Mouse (Mus musculus): ENCODE results near the gene Lrba.

DNA sequence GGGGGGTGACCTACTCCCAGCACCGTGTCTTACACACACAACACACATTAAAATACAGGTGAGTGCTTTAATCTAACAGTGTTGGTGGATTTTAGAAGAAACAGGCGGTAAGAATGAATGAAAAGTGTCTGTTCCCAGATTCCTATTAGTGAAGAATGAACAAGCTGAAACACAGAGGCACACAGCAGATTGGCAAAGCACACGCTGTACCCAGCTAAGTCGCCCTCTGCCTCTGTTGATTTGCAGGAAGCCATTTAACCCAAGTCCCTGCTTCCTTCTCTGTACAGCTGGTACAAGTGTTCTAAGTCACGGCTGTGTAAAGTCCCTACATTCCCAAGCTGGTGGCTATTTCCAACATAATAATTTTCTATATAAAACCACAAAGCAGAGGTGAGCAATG lies 586.4 kb downstream of the Lrba start:
- no peak for TF ChIP-seq CTCF (IDR thresholded peaks at IDR 0.05)
- TF ChIP-seq POLR2A (IDR thresholded peaks at IDR 0.05; ENCODE audit: insufficient read depth, low read depth, low read length), result no peak
- TF ChIP-seq EP300 (IDR thresholded peaks at IDR 0.05; ENCODE audit: insufficient read depth, low read depth, low read length), result no peak
